Mouse (Mus musculus): ENCODE measurements around the gene Birc6. TPM values are rescaled to one million over a fixed set of nuclear protein-coding genes. Genes with fewer than 3 reads are reported as not detected.

The Birc6 gene
- polyA plus RNA-seq, 1 experiment = 98.6 TPM

GRCm38 (mm10) chr17:74715724-74716123 lies 187.6 kb downstream of the Birc6 start:
- TF ChIP-seq POLR2A (IDR thresholded peaks at IDR 0.05; ENCODE audit: extremely low read depth, insufficient read depth, low read length) (no peak), CTCF (IDR thresholded peaks at IDR 0.05; ENCODE audit: extremely low read depth, insufficient read depth, low read length) (no peak)
- Histone ChIP-seq H3K4me3 (ENCODE audit: insufficient read depth, low read length) (no peak overlapping the region), H3K4me1 (ENCODE audit: control insufficient read depth, insufficient read depth, low read length) (no peaks in the 10 kb centered on the region; the same call in 1 of the 2 replicates), H3K27ac (ENCODE audit: insufficient read depth, low read length) (no peak overlapping the region)

GRCm38 (mm10) chr17:74716643-74717042 lies 188.5 kb downstream of the Birc6 start:
- H3K4me1 ChIP-seq (ENCODE audit: control insufficient read depth, insufficient read depth, low read length) = no peaks in the 10 kb centered on the region; the same call in 1 of the 2 replicates
- peak overlapping the region; percentile 73; the same call in 1 of the 2 replicates for H3K4me3 ChIP-seq (ENCODE audit: insufficient read depth, low read length)
- no peak for TF ChIP-seq CTCF (IDR thresholded peaks at IDR 0.05; ENCODE audit: extremely low read depth, insufficient read depth, low read length)
- TF ChIP-seq POLR2A (IDR thresholded peaks at IDR 0.05; ENCODE audit: extremely low read depth, insufficient read depth, low read length) = no peak
- no peak overlapping the region for H3K27ac ChIP-seq (ENCODE audit: insufficient read depth, low read length)

DNA sequence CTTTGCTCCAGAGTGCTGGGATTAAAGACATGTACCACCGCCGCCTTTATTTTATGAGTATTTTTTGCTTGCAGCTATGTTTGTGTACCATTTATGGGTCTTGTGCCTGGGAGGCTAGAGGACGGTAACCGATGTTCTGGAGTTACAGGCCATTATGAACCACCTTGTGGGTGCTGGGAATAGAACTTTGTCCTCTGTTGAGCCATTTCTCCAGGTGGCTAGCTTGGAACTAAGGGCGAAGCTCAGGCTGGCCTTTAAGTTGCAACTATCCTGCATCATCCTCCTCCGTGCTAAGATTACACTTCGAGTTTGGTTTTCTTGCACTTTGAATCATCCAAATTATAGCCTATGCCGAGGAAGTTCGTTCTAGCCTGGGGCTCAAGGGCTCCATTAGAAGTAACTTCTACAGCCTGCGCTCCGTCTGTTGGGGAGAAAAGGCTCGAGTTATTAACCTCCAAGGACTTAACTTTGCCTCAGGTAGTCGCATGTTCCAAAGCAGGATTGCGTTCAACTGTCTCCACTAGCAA lies 189.1 kb downstream of the Birc6 start:
- peak overlapping the region; percentile 73 for H3K4me3 ChIP-seq (ENCODE audit: insufficient read depth, low read length)
- no peaks in the 10 kb centered on the region; the same call in 1 of the 2 replicates for H3K4me1 ChIP-seq (ENCODE audit: control insufficient read depth, insufficient read depth, low read length)
- TF ChIP-seq CTCF (IDR thresholded peaks at IDR 0.05; ENCODE audit: extremely low read depth, insufficient read depth, low read length) (no peak), POLR2A (IDR thresholded peaks at IDR 0.05; ENCODE audit: extremely low read depth, insufficient read depth, low read length) (no peak)
- no peak overlapping the region for H3K27ac ChIP-seq (ENCODE audit: insufficient read depth, low read length)

DNA sequence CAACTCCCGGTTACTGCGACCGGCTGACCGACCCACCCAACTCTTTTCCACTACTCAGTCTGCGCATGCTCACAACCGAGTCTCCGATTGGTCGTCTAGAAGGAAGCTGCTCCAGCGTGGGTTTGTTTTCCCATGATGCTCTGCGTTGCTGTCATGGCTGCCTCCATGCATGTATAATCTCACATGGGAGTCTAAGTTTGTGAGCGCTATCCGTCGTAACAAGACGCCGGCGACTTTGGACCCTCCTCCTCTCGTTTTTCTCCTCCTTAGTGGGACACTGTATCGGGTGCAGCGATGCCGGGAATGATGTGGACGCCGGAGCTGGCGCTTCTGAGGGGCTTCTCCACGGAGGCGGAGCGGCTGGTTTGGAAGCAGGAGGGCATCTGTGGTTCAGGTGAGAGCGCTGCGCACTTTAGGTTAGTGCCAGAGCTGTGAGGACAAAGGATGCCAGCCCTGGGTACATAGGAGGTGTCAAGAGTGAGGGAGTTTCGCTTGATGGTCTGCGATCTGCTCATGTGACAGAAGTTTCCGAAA lies 189.6 kb downstream of the Birc6 start, which contains the start of gene Ttc27:
TSS of gene Ttc27 (plus strand) at position 115 of the 534 bp plus-strand sequence.
- peak; percentile 92 for TF ChIP-seq POLR2A (IDR thresholded peaks at IDR 0.05; ENCODE audit: extremely low read depth, insufficient read depth, low read length)
- TF ChIP-seq CTCF (IDR thresholded peaks at IDR 0.05; ENCODE audit: extremely low read depth, insufficient read depth, low read length) = no peak
- Histone ChIP-seq H3K4me1 (ENCODE audit: control insufficient read depth, insufficient read depth, low read length) (no peaks in the 10 kb centered on the region; the same call in 1 of the 2 replicates), H3K4me3 (ENCODE audit: insufficient read depth, low read length) (peak within 1 kb of the TSS; percentile 73), H3K27ac (ENCODE audit: insufficient read depth, low read length) (no peak within 1 kb of the TSS)

GRCm38 (mm10) chr17:74732872-74733271 lies 204.8 kb downstream of the Birc6 start:
- no peak for TF ChIP-seq POLR2A (IDR thresholded peaks at IDR 0.05; ENCODE audit: extremely low read depth, insufficient read depth, low read length)
- 0 out of 2 replicates have a peak, but pooled peaks have one; percentile 12 for TF ChIP-seq CTCF (IDR thresholded peaks at IDR 0.05; ENCODE audit: extremely low read depth, insufficient read depth, low read length)
- Histone ChIP-seq H3K4me3 (ENCODE audit: insufficient read depth, low read length) (no peak overlapping the region), H3K27ac (ENCODE audit: insufficient read depth, low read length) (no peak overlapping the region), H3K4me1 (ENCODE audit: control insufficient read depth, insufficient read depth, low read length) (no peaks in the 10 kb centered on the region)

DNA sequence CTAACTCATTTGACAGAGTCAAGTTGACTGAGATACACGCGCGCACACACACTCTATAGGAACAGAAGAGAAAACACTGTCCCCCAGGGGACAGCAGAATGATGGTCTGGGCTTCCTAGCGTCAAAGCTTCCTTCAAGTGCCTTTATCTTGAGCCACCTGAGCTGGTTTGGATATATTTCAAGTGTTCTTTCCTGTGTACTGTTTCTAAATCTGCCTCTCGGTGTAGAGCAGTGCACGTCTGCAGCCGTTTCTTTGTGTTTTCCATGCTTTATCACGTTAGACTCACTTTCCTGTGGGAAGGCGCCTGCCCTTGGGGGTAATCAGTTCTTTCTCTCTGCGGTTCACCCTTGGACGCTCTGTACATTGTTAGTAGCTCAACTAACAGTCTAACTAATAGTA lies 207.3 kb downstream of the Birc6 start:
- Histone ChIP-seq H3K27ac (ENCODE audit: insufficient read depth, low read length) (no peak overlapping the region), H3K4me3 (ENCODE audit: insufficient read depth, low read length) (no peak overlapping the region), H3K4me1 (ENCODE audit: control insufficient read depth, insufficient read depth, low read length) (no peaks in the 10 kb centered on the region)
- no peak for TF ChIP-seq CTCF (IDR thresholded peaks at IDR 0.05; ENCODE audit: extremely low read depth, insufficient read depth, low read length)
- no peak for TF ChIP-seq POLR2A (IDR thresholded peaks at IDR 0.05; ENCODE audit: extremely low read depth, insufficient read depth, low read length)

DNA sequence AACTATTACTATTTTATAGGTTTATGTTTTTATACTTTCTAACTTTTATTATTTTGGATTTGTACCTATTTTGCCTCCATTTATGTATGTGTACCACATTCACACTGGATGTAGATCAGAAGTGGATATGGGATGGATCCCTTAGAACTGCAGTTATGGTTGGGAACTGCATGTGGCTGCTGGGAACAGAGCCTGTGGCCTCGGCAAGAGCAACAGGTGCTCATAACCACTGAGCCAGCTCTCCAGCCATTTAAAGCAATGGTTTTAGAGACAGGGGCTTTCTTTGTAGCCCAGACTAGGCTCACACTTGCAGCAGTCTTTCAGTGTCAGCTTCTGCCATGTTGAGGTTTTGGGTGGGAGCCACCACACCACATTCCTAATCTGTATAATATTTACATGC lies 221.6 kb downstream of the Birc6 start:
- TF ChIP-seq CTCF (IDR thresholded peaks at IDR 0.05; ENCODE audit: extremely low read depth, insufficient read depth, low read length) = no peak
- no peak overlapping the region for H3K4me3 ChIP-seq (ENCODE audit: insufficient read depth, low read length)
- peaks cover 3% of the 10 kb centered on the region for H3K4me1 ChIP-seq (ENCODE audit: control insufficient read depth, insufficient read depth, low read length)
- H3K27ac ChIP-seq (ENCODE audit: insufficient read depth, low read length) = no peak overlapping the region

DNA sequence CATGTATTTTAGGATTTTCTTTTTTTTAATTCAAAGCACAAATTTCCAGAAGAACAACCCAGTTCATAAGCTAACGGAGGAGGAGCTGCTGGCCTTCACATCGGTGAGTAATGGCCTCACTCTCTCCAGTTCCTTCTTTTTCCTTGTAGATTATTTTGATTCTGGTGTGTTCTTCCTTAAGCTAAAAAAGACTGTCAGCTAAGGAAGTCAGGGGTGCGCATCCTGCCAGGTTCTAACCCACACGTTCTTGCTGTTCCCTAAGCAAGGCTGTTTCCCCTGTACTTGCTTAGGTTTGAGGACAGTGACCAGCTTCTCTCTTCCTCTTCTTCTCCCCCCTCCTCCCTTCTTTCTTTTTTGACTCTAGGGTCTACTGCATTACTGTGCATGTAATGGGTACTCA lies 222.9 kb downstream of the Birc6 start:
- peaks cover 3% of the 10 kb centered on the region for H3K4me1 ChIP-seq (ENCODE audit: control insufficient read depth, insufficient read depth, low read length)
- no peak overlapping the region for H3K4me3 ChIP-seq (ENCODE audit: insufficient read depth, low read length)
- TF ChIP-seq CTCF (IDR thresholded peaks at IDR 0.05; ENCODE audit: extremely low read depth, insufficient read depth, low read length) = no peak
- TF ChIP-seq POLR2A (IDR thresholded peaks at IDR 0.05; ENCODE audit: extremely low read depth, insufficient read depth, low read length) = no peak
- no peak overlapping the region for H3K27ac ChIP-seq (ENCODE audit: insufficient read depth, low read length)

Other genes with a start within 250 kb of the Birc6 start
- gene Memo1, start 232.8 kb upstream of the Birc6 start, polyA plus RNA-seq (2012; rRNA removed) = 46.5 and 47.7 TPM in 2 replicates
- gene Dpy30, start 204.4 kb upstream of the Birc6 start, polyA plus RNA-seq (2012; rRNA removed) = 69.0 and 69.4 TPM in 2 replicates
- 25.2 and 26.4 TPM in 2 replicates for gene Spast, start 189.3 kb upstream of the Birc6 start, polyA plus RNA-seq (2012; rRNA removed)
- 23.6 and 25.1 TPM in 2 replicates for gene Slc30a6, start 132.7 kb upstream of the Birc6 start, polyA plus RNA-seq (2012; rRNA removed)
- 0.23 and 0.25 TPM in 2 replicates for gene Nlrc4, start 69.2 kb upstream of the Birc6 start, polyA plus RNA-seq (2012; rRNA removed)
- gene Yipf4, start 38.8 kb upstream of the Birc6 start, polyA plus RNA-seq (2012; rRNA removed) = 38.8 and 46.7 TPM in 2 replicates
- 14.4 and 16.0 TPM in 2 replicates for gene Ttc27, start 189.4 kb downstream of the Birc6 start, polyA plus RNA-seq (2012; rRNA removed)